Mouse (Mus musculus) heart, embryonic 14.5 days (tissue): ENCODE results near the gene Sulf2. TPM values are rescaled to one million over a fixed set of nuclear protein-coding genes. Genes with fewer than 3 reads are reported as not detected.

Source experiments
- ATAC-seq: fragments of 200-750 bp; cut with Nextera tagmentation; 2 replicates; pipeline ENCODE4 v1.8.0; 2017; ENCODE audit warnings: low read depth, moderate TSS enrichment; ENCODE audit not compliant: insufficient number of reproducible peaks, insufficient read depth, low FRiP score
- H3K27ac ChIP-seq, 2 experiments: fragments of 200-500 bp in 1 of 2; fragments of 300-500 bp in 1 of 2; sonication (generic) in 1 of 2; replicated peaks in 1 of 2; 2 replicates each; pipeline ENCODE4 v1.5.1; 2012 to 2014; ENCODE audit warnings: low read depth in 2 of 2, low read length in 2 of 2, control low read depth in 1 of 2, mild to moderate bottlenecking in 1 of 2, mixed read lengths in 1 of 2; ENCODE audit not compliant: control insufficient read depth in 1 of 2, insufficient read depth in 1 of 2
- H3K27me3 ChIP-seq: fragments of 300-500 bp; sonication (generic); 2 replicates; pipeline ENCODE4 v1.6.1; 2014; ENCODE audit warnings: mild to moderate bottlenecking, low read length, control low read depth; ENCODE audit not compliant: control insufficient read depth, insufficient read depth
- H3K36me3 ChIP-seq: fragments of 300-500 bp; sonication (generic); 2 replicates; pipeline ENCODE4 v1.6.1; 2014; ENCODE audit warnings: mild to moderate bottlenecking, control low read depth, low read length, mixed read lengths; ENCODE audit not compliant: control insufficient read depth, insufficient read depth
- H3K4me1 ChIP-seq, 2 experiments: fragments of 200-500 bp in 1 of 2; fragments of 300-500 bp in 1 of 2; sonication (generic) in 1 of 2; 2 replicates each; pipeline ENCODE4 v1.6.1; 2012 to 2014; ENCODE audit warnings: low read length in 2 of 2, control low read depth in 1 of 2, mixed read lengths in 1 of 2; ENCODE audit not compliant: control insufficient read depth in 2 of 2, insufficient read depth in 2 of 2
- H3K4me2 ChIP-seq: fragments of 300-500 bp; sonication (generic); 2 replicates; pipeline ENCODE4 v1.6.1; 2014; ENCODE audit warnings: mild to moderate bottlenecking, low read length
- H3K4me3 ChIP-seq, 2 experiments: fragments of 200-500 bp in 1 of 2; fragments of 300-500 bp in 1 of 2; sonication (generic) in 1 of 2; 2 replicates each; pipeline ENCODE4 v1.5.1; 2012 to 2014; ENCODE audit warnings: low read length in 2 of 2, mild to moderate bottlenecking in 2 of 2, control low read depth in 1 of 2, low read depth in 1 of 2, moderate library complexity in 1 of 2; ENCODE audit not compliant: control insufficient read depth in 1 of 2, insufficient read depth in 1 of 2
- H3K9ac ChIP-seq: fragments of 300-500 bp; sonication (generic); 2 replicates; pipeline ENCODE4 v1.6.1; 2014; ENCODE audit warnings: mild to moderate bottlenecking, low read length
- H3K9me3 ChIP-seq: fragments of 300-500 bp; sonication (generic); 2 replicates; pipeline ENCODE4 v1.6.1; 2016; ENCODE audit warnings: low read length, control low read depth; ENCODE audit not compliant: control insufficient read depth
- WGBS: fragments of 180-500 bp; shearing (Covaris S2); extraction: QIAGEN DNeasy Blood & Tissue Kit; methylation state at CpG from one replicate; pipeline ENCODE4 v1.1.7; 2014; 5-methylcytosine and 5-hydroxymethylcytosine counted together
- polyA plus RNA-seq: library from polyadenylated mRNA; unstranded; fragments of >200 nt; fragmentation: Nextera tagmentation; extraction: Ambion mirVana; gene quantifications from 2 replicates; pipeline ENCODE4 v1.2.1, GENCODE M21; 2014

Gene Sulf2
- polyA plus RNA-seq, 1 experiment from 2014 or later: 115 TPM

DNA sequence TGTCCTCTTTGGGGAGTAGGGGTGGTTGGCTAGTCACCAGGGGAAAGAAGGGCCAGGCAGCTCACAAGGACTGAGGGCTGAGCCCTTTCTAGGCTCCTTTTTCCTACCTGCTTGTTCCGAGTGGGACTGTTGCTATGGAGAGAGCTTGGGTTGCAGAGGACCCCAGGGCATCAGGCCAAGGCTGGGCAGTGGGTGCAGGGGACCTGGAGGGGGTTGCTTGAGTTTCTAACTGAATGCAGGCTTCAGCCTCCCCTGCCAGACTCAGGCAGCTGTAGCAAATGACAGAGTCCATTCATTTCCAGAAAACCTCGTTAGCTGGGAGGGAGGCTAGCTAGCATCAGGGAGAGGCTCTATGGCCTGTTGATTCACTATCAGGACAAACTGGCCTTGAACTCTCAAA is 48.8 kb downstream of the Sulf2 start:
- Histone ChIP-seq H3K9ac (peak overlapping the region; percentile 35), H3K4me2 (no peak overlapping the region), H3K27me3 (no peaks in the 10 kb centered on the region), H3K4me1 (peaks cover 23 to 52% of the 10 kb centered on the region in 2 experiments), H3K9me3 (no peaks in the 10 kb centered on the region), H3K4me3 (no peak overlapping the region), H3K27ac (peak overlapping the region; percentile 91 to 93), H3K36me3 (peaks cover 34% of the 10 kb centered on the region)
- 60% methylated on average over 2 of the region's 2 CpGs for whole genome bisulfite sequencing
- no peak for ATAC-seq

DNA sequence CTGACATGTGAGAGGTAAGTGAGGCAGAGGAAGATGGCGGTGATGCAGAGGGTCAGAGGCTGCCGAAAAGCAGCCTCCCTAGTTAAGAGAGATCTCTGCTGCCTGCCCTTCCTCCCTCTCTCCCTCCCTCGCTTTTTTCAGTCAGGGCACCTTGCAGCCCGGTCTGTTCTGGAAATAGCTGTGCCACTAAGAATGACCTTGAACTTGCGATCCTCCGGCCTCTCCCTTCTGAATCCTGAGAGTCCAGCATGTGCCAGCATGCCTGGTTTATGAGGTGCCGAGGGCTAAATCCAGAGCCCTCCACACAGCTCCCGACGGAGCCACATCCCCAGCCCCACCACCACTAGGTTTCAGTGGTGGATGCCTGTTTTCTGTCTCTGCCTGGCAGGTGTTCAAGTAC is 49.6 kb downstream of the Sulf2 start:
- 27% methylated on average over 9 of the region's 9 CpGs for WGBS
- peak overlapping the region; percentile 91 to 93 for H3K27ac ChIP-seq
- no peak for ATAC-seq
- H3K27me3 ChIP-seq: no peaks in the 10 kb centered on the region
- no peak overlapping the region for H3K4me2 ChIP-seq
- H3K4me3 ChIP-seq: no peak overlapping the region
- peak overlapping the region; percentile 35; the same call in 1 of the 2 replicates for H3K9ac ChIP-seq
- H3K4me1 ChIP-seq: peaks cover 27 to 59% of the 10 kb centered on the region in 2 experiments
- peaks cover 33% of the 10 kb centered on the region for H3K36me3 ChIP-seq
- no peaks in the 10 kb centered on the region for H3K9me3 ChIP-seq

DNA sequence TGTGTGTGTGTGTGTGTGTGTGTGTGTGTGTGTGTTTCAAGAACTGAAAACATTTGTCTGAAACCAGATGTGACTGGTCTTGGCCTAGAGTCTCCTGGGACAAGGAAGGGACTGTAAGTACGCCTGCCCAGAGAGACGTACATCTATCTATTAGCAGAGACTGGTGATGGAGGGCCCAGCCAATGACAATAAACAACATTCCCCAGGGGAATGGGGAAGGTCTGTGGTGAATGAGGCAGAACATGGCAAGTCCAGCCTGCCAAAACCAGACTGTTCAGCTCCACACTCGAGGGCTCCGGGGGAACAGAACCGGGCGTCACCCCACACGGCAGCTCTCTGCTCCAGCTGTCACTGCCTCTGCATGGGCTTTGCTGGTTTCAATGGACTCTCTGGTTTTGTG is 52.6 kb downstream of the Sulf2 start:
- Histone ChIP-seq H3K27ac (no peak overlapping the region), H3K9ac (peak overlapping the region; percentile 23; the same call in 1 of the 2 replicates), H3K9me3 (no peaks in the 10 kb centered on the region), H3K27me3 (no peaks in the 10 kb centered on the region), H3K4me3 (no peak overlapping the region), H3K4me1 (peaks cover 48 to 82% of the 10 kb centered on the region in 2 experiments), H3K36me3 (peaks cover 21% of the 10 kb centered on the region), H3K4me2 (no peak overlapping the region)
- ATAC-seq: no peak
- 77% methylated on average over 7 of the region's 7 CpGs for WGBS

DNA sequence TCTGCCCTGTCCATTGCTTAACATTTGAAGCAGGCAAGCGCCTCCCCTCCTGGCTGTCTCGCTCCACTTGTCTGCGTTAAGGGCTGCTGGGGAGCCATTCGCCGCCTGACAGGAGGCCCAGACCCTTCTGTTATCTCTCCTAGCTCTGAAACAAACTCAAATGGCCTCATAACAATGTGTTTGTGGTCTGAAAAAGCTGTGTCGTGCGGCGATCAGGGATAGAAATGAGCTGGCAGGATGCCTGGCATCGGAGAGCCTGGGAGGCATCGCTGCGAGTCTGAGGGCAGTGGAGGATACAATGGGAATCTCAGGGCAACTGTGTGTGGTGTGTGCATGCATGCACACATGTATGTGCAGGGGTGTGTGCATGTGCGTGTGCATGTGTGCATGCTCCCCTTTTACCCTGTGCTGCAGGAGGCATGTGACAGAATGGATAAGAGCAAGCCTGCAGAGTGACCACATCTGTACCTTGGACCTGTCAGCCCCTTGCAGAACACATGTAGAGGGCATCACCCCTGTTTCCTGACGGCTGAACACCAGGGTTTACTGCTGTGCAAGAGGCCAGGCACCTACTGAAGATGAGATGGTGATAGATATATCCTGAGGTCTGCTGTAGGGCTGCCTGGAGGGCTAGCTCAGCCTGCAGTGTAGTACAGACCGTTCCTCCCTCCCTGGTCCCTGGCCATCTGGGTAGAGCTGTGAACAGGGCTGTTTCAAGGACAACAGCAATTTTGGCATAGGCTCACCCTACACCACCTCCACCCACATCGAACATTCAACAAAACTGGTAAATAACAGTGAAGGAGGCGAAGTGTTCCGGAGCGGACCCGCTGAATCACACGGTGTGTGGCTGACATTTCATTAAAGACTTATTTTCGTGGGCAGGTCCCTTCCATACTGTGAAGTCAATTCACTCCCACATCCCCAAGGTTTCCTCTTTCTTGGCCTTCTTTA is 54.9 kb downstream of the Sulf2 start:
- peak overlapping the region; percentile 5; the same call in 1 of the 2 replicates for H3K9ac ChIP-seq
- H3K4me3 ChIP-seq: no peak overlapping the region
- no peaks in the 10 kb centered on the region for H3K27me3 ChIP-seq
- peak; percentile 41; the same call in 1 of the 2 replicates for ATAC-seq
- H3K36me3 ChIP-seq: peaks cover 19% of the 10 kb centered on the region
- whole genome bisulfite sequencing: 48% methylated on average over 21 of the region's 21 CpGs
- H3K27ac ChIP-seq: peak overlapping the region; percentile 73 to 76
- no peaks in the 10 kb centered on the region for H3K9me3 ChIP-seq
- H3K4me2 ChIP-seq: 0 out of 2 replicates have a peak overlapping the region, but pooled peaks have one; percentile 1
- peaks cover 47 to 88% of the 10 kb centered on the region in 2 experiments for H3K4me1 ChIP-seq

DNA sequence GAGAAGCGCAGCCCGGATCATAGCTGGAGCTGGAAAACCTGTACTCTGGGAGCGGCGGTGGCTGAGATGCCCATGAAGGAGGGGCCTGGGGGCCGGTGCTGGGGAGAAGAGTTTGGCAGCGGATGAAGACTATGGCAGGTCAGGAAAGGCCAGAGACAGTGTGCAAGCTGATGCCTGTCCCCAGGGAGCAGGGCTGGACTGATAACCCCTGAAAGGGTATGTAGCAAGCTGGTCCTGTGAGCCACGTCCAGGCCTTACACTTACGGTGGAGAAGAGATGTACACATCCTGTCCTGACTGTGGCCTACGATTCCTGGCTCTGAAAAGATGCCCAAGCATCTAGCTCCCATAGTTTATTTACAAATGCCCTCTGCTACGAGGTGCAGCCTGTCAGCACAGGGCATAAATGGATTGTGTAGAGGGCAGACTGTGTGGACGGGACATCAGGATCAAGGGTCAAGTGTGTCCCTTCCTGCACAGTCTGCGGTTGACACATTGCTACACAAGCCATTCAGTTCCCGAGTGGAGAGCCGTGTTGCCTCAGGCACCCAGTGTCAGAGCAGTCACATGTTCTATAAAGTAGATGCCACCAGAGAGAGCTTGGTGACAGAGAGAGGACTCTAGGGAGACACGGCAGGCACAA is 57.0 kb downstream of the Sulf2 start:
- no peak overlapping the region for H3K4me2 ChIP-seq
- H3K9ac ChIP-seq: peak overlapping the region; percentile 2; the same call in 1 of the 2 replicates
- no peak for ATAC-seq
- WGBS: 42% methylated on average over 15 of the region's 15 CpGs
- no peaks in the 10 kb centered on the region for H3K27me3 ChIP-seq
- H3K4me1 ChIP-seq: peaks cover 40 to 72% of the 10 kb centered on the region in 2 experiments
- H3K27ac ChIP-seq: peak overlapping the region; percentile 1 to 30
- no peak overlapping the region for H3K4me3 ChIP-seq
- peaks cover 29% of the 10 kb centered on the region for H3K36me3 ChIP-seq
- H3K9me3 ChIP-seq: no peaks in the 10 kb centered on the region

DNA sequence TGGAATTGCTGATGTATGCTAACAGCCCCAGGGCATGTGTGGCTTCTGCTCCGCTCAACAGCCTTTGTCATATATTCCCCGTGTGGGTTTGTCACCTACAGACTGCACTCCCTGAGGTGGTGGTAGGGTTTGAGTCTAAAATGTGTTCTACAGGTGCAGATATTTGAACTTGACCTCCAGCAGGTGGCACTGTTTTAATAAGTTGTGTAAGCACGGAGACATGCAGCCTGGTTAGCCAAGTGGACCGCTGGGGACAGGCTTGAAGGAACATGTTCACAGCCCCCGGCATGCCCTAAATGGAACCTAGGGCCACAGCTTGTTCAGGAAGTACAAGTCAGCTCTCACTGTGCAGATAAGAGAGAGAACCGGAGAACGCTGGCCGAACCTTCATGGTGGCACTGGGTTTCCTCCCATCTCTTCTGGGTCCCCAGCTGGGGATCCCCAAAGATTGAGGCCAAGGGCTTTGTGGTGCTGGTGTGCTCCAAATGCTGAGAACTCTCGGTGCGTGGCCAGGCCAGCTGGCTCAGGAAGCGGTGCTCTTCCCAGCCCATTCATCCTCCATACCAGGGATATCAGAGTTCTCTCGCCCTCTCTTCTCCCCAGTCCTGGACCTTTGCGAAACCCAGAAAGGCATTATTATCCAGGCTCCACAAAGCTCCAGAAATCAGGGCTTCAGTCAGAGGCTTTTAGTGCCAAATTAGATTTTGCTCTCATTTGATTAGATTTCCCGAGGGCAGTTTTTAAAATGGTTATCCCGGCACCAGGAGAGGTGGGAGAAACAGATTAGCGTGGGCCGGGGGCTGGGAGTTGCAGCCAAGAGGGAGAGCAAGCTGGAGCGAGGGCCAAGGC is 57.8 kb downstream of the Sulf2 start:
- WGBS: 64% methylated on average over 18 of the region's 18 CpGs
- H3K27ac ChIP-seq: peak overlapping the region; percentile 1 to 30

DNA sequence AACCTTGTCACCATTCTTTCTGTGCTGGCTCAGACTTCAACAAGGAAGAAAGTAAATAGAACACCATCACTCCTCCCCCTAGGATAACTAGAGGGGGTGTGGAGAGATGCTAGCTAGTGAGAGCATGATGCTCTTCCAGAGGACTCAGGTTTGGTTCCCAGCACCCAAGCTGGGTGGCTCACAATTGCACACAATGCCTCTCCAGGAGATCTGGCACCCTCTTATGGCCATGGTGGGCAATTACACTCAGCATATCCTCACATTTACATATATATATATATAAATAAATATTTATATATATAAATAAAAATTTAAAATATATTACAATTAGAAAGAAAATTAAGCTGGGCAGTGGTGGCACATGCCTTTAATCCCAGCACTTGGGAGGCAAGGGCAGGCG is 58.6 kb downstream of the Sulf2 start:
- H3K36me3 ChIP-seq: peaks cover 44% of the 10 kb centered on the region
- peaks cover 34 to 56% of the 10 kb centered on the region in 2 experiments for H3K4me1 ChIP-seq
- no peaks in the 10 kb centered on the region for H3K27me3 ChIP-seq
- WGBS: 92% methylated on average over 1 of the region's 1 CpGs
- no peaks in the 10 kb centered on the region for H3K9me3 ChIP-seq
- peak overlapping the region in 1 of 2 experiments; percentile 50; a peak in 1 of 4 replicates for H3K27ac ChIP-seq
- no peak overlapping the region for H3K4me2 ChIP-seq
- no peak overlapping the region for H3K4me3 ChIP-seq
- H3K9ac ChIP-seq: no peak overlapping the region
- no peak for ATAC-seq

More for the DNA sequence above, 57.8 kb downstream of the Sulf2 start:
- H3K27me3 ChIP-seq: no peaks in the 10 kb centered on the region
- H3K4me2 ChIP-seq: no peak overlapping the region
- H3K9me3 ChIP-seq: no peaks in the 10 kb centered on the region
- peaks cover 35 to 64% of the 10 kb centered on the region in 2 experiments for H3K4me1 ChIP-seq
- no peak overlapping the region for H3K4me3 ChIP-seq
- peak overlapping the region; percentile 2; the same call in 1 of the 2 replicates for H3K9ac ChIP-seq
- ATAC-seq: no peak
- H3K36me3 ChIP-seq: peaks cover 36% of the 10 kb centered on the region
